Mouse (Mus musculus) lung, embryonic 15.5 days (tissue): Measurements from ENCODE around the gene Cbs. TPM values are rescaled to one million over a fixed set of nuclear protein-coding genes. Genes with fewer than 3 reads are reported as not detected.

Source experiments
- ATAC-seq: fragments of 200-750 bp; cut with Nextera tagmentation; 2 replicates; pipeline ENCODE4 v1.8.0; 2017; ENCODE audit warnings: moderate number of reproducible peaks, borderline replicate concordance; ENCODE audit not compliant: low FRiP score, low TSS enrichment; ENCODE audit errors: extremely low read depth
- H3K27ac ChIP-seq: fragments of 300-500 bp; sonication (generic); 2 replicates; pipeline ENCODE4 v1.5.1; 2015; ENCODE audit warnings: moderate library complexity, mild to moderate bottlenecking, inconsistent platforms
- H3K27me3 ChIP-seq: fragments of 300-500 bp; sonication (generic); 2 replicates; pipeline ENCODE4 v1.6.1; 2015; ENCODE audit warnings: inconsistent platforms
- H3K36me3 ChIP-seq: fragments of 300-500 bp; sonication (generic); 2 replicates; pipeline ENCODE4 v1.6.1; 2015; ENCODE audit warnings: inconsistent platforms
- H3K4me1 ChIP-seq: fragments of 300-500 bp; sonication (generic); 2 replicates; pipeline ENCODE4 v1.6.1; 2015; ENCODE audit warnings: inconsistent platforms
- H3K4me2 ChIP-seq: fragments of 300-500 bp; sonication (generic); 2 replicates; pipeline ENCODE4 v1.6.1; 2015; ENCODE audit warnings: inconsistent platforms, mild to moderate bottlenecking, moderate library complexity
- H3K4me3 ChIP-seq: fragments of 300-500 bp; sonication (generic); 2 replicates; pipeline ENCODE4 v1.5.1; 2015; ENCODE audit warnings: mild to moderate bottlenecking, inconsistent platforms
- H3K9ac ChIP-seq: fragments of 300-500 bp; sonication (generic); 2 replicates; pipeline ENCODE4 v1.6.1; 2015; ENCODE audit warnings: inconsistent platforms
- H3K9me3 ChIP-seq: fragments of 300-500 bp; sonication (generic); 2 replicates; pipeline ENCODE4 v1.6.1; 2016; ENCODE audit warnings: inconsistent platforms
- WGBS: fragments of 180-500 bp; shearing (Covaris S2); methylation state at CpG from one replicate; pipeline ENCODE4 v1.1.7; 2015; 5-methylcytosine and 5-hydroxymethylcytosine counted together
- polyA plus RNA-seq: library from polyadenylated mRNA; unstranded; fragments of >200 nt; fragmentation: Nextera tagmentation; extraction: Ambion mirVana; gene quantifications from 2 replicates; pipeline ENCODE4 v1.2.1, GENCODE M21; 2015

Cbs gene
- polyA plus RNA-seq = 3.2 and 3.6 TPM in 2 replicates

- Histone ChIP-seq H3K4me3 (peak within 1 kb of the TSS; percentile 51), H3K4me2 (peak within 1 kb of the TSS; percentile 99), H3K36me3 (no peaks in the 10 kb centered on the region), H3K9ac (peak within 1 kb of the TSS; percentile 45), H3K9me3 (no peaks in the 10 kb centered on the region), H3K4me1 (peaks cover 24% of the 10 kb centered on the region), H3K27me3 (peaks cover 14% of the 10 kb centered on the region), H3K27ac (peak within 1 kb of the TSS; percentile 42; the same call in 1 of the 2 replicates)
- peak; percentile 95 for ATAC-seq
- WGBS = 2% methylated on average over 61 of the region's 61 CpGs
Measured at GRCm38 (mm10) chr17:31636942-31637811, at the start of gene Cbs. Gene Cbs, minus strand, starts transcription at chr17:31637238.

DNA sequence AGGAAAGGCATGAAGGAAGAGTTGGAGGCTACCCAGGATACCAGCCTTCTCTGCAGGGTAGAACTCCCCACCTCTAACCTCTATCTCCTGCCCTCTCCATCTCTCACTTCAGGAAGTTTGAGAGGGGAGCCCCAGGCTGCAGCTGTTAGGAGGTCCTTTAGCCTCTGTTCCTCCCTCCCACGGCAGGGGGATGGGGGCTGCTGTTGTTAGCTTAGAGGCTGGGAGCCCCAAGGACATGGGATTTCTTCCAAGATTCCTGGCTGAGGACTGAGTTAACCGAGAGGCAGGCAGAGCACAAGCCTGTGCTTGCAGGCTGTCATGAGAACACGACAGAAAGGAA lies 49.2 kb upstream of the Cbs start:
- no peaks in the 10 kb centered on the region for H3K9me3 ChIP-seq
- H3K9ac ChIP-seq = no peak overlapping the region
- no peaks in the 10 kb centered on the region for H3K36me3 ChIP-seq
- peak overlapping the region; percentile 34 for H3K4me2 ChIP-seq
- WGBS = 8% methylated on average over 3 of the region's 3 CpGs
- H3K4me1 ChIP-seq = peaks cover 12% of the 10 kb centered on the region
- no peak overlapping the region for H3K4me3 ChIP-seq
- peak; percentile 75 for ATAC-seq
- H3K27me3 ChIP-seq = no peaks in the 10 kb centered on the region
- peak overlapping the region; percentile 95 for H3K27ac ChIP-seq

GRCm38 (mm10) chr17:31685514-31686224 lies 48.6 kb upstream of the Cbs start:
- H3K9me3 ChIP-seq = no peaks in the 10 kb centered on the region
- no peaks in the 10 kb centered on the region for H3K36me3 ChIP-seq
- peak overlapping the region; percentile 10; the same call in 1 of the 2 replicates for H3K9ac ChIP-seq
- peak overlapping the region; percentile 34 for H3K4me2 ChIP-seq
- no peak overlapping the region for H3K4me3 ChIP-seq
- H3K4me1 ChIP-seq = peaks cover 12% of the 10 kb centered on the region
- H3K27me3 ChIP-seq = no peaks in the 10 kb centered on the region
- peak; percentile 60 for ATAC-seq
- 9% methylated on average over 17 of the region's 17 CpGs for WGBS
- H3K27ac ChIP-seq = peak overlapping the region; percentile 95

DNA sequence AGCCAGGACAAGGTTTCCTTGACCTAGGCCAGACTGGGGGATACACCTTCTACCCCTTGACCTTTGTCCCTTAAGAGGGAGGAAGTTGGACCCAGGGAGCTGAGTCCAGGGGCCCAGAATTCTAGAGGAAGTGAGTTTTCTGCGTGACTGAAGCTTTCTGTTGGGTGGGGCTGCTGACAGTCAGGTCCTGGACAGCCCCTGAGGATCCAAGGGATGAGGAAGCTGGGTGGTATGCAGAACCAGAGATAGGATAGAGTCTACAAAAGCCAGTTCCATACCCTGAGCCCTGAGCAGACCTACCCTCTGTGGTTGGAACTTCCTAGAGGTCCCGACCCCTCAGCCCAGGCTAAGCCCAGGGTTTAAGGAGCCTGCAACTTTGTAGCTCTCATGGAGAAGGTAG lies 43.4 kb upstream of the Cbs start:
- 72% methylated on average over 2 of the region's 2 CpGs for WGBS
- H3K4me1 ChIP-seq = no peaks in the 10 kb centered on the region
- H3K4me3 ChIP-seq = no peak overlapping the region
- ATAC-seq = no peak
- no peaks in the 10 kb centered on the region for H3K9me3 ChIP-seq
- H3K27me3 ChIP-seq = no peaks in the 10 kb centered on the region
- no peaks in the 10 kb centered on the region for H3K36me3 ChIP-seq
- no peak overlapping the region for H3K4me2 ChIP-seq
- no peak overlapping the region for H3K9ac ChIP-seq
- no peak overlapping the region for H3K27ac ChIP-seq

GRCm38 (mm10) chr17:31677507-31677906 lies 40.5 kb upstream of the Cbs start, which contains the start of gene Cryaa:
Gene Cryaa, plus strand, starts transcription at chr17:31677807.
- no peaks in the 10 kb centered on the region for H3K4me1 ChIP-seq
- no peaks in the 10 kb centered on the region for H3K27me3 ChIP-seq
- 69% methylated on average over 8 of the region's 8 CpGs for WGBS
- no peaks in the 10 kb centered on the region for H3K9me3 ChIP-seq
- no peak within 1 kb of the TSS for H3K4me3 ChIP-seq
- no peak within 1 kb of the TSS for H3K4me2 ChIP-seq
- no peak for ATAC-seq
- no peak within 1 kb of the TSS for H3K9ac ChIP-seq
- H3K27ac ChIP-seq = no peak within 1 kb of the TSS
- H3K36me3 ChIP-seq = no peaks in the 10 kb centered on the region

DNA sequence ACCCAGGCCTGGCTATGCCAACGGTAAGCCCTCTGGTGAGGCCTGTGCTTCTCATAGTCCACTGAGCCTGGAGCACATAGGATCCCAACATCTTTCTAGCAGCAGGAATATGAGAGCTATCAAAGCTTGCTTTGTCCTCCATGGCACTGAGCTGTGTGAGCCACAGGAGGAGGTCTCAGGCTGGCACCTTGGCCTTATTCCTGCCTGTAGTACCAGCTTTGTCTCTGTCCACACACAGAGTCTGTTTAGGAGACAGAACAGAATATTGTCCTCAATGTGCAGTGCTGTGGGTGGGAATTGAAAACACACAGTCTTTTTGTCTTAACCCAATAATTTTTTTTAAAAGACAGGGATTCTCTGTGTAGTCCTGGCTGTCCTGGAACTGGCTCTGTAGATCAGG lies 37.4 kb upstream of the Cbs start:
- Histone ChIP-seq H3K36me3 (no peaks in the 10 kb centered on the region), H3K4me2 (no peak overlapping the region), H3K9ac (no peak overlapping the region), H3K9me3 (no peaks in the 10 kb centered on the region), H3K27me3 (no peaks in the 10 kb centered on the region), H3K4me1 (no peaks in the 10 kb centered on the region), H3K4me3 (no peak overlapping the region), H3K27ac (no peak overlapping the region)
- ATAC-seq = no peak
- WGBS = 72% methylated on average over 1 of the region's 1 CpGs

DNA sequence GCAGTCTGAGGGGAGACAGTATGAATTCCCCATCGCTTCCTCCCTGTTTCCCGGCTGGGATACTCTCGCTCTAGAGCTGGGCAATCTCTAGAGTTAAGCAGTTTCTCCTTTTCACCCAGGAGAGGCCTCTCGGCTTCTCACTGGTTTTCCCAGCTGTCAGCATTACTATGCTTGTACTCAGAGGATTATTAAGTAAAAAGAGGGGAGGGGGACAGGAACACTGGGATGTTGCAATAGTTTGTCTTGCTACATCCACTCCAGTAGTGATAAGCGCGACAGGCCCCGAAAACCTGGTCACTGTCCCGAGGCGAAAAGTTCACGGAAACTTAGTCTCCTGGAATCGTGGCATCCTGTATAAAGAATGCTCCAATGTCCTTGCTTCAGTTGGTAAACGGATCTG lies 35.2 kb upstream of the Cbs start:
- Histone ChIP-seq H3K4me1 (no peaks in the 10 kb centered on the region), H3K9ac (no peak overlapping the region), H3K4me2 (no peak overlapping the region), H3K36me3 (no peaks in the 10 kb centered on the region), H3K9me3 (no peaks in the 10 kb centered on the region), H3K27ac (no peak overlapping the region), H3K27me3 (no peaks in the 10 kb centered on the region), H3K4me3 (no peak overlapping the region)
- no peak for ATAC-seq
- 69% methylated on average over 12 of the region's 12 CpGs for WGBS

DNA sequence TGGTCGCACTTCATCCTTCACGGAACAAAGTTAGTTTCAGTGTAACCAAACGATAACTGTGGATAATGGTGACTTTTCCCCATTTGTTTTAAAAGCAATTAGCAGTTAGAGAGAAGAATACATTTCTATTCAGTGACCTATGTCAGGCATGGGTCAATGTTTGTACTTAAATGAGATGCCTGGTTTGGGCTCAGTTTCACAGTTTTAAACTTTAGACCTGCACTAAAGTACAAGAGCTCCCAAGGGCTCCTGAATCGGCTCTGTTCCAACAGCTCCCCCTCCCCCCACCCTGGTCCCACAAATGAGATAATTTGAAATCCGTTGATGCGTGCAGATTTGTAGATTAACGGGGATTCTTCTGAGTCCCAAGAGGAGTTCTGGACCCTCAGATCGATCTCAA lies 34.7 kb upstream of the Cbs start:
- H3K27me3 ChIP-seq = no peaks in the 10 kb centered on the region
- no peaks in the 10 kb centered on the region for H3K4me1 ChIP-seq
- H3K9ac ChIP-seq = no peak overlapping the region
- ATAC-seq = no peak
- no peaks in the 10 kb centered on the region for H3K9me3 ChIP-seq
- no peak overlapping the region for H3K4me3 ChIP-seq
- 62% methylated on average over 8 of the region's 8 CpGs for WGBS
- no peaks in the 10 kb centered on the region for H3K36me3 ChIP-seq
- H3K27ac ChIP-seq = no peak overlapping the region
- H3K4me2 ChIP-seq = no peak overlapping the region

DNA sequence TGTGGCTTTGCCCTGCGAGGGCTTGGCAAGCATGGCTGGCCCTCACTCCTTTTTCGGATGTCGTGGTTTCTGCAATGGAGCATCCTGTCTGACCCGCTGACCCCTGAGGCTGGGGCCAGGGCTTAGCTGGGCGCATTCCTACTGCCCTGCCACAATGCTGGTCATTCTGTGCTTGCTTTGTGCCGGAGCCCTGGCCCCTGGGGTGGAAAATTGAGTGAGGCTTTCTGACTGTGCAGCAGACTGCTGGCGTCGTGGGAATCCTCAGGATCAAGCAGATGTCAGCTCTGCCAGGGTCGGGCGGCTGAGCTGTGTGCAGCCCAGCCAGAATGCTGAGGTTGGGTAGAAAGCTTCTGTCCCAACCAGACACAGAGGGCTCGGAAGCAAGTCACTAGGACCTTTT lies 33.1 kb upstream of the Cbs start:
- H3K4me3 ChIP-seq = no peak overlapping the region
- no peak overlapping the region for H3K4me2 ChIP-seq
- H3K27me3 ChIP-seq = no peaks in the 10 kb centered on the region
- H3K4me1 ChIP-seq = no peaks in the 10 kb centered on the region
- H3K9ac ChIP-seq = no peak overlapping the region
- ATAC-seq = no peak
- H3K27ac ChIP-seq = no peak overlapping the region
- no peaks in the 10 kb centered on the region for H3K36me3 ChIP-seq
- 59% methylated on average over 11 of the region's 11 CpGs for WGBS
- H3K9me3 ChIP-seq = no peaks in the 10 kb centered on the region

DNA sequence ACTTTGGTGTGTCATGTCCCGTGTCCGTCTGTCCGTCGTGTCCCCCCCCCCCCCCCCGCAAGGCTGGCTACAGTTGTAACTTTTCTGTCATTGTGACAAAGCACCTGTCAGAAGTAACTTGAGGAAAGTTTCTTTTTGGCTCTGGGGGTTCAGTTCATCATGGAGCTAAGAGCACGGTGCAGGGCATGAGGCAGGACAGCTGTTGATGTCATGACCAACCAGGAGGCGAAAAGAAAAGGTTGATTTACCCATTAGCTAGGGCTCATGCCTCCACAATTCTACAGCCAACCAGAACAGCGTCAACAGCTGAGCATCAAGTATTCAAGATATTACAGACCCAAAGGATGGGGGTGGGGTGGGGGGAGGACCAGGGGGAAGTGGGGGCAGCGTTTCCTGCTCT lies 31.3 kb upstream of the Cbs start:
- H3K4me2 ChIP-seq = no peak overlapping the region
- no peaks in the 10 kb centered on the region for H3K9me3 ChIP-seq
- no peaks in the 10 kb centered on the region for H3K36me3 ChIP-seq
- no peak overlapping the region for H3K4me3 ChIP-seq
- no peaks in the 10 kb centered on the region for H3K27me3 ChIP-seq
- ATAC-seq = no peak
- H3K27ac ChIP-seq = no peak overlapping the region
- WGBS = 47% methylated on average over 8 of the region's 9 CpGs
- H3K9ac ChIP-seq = no peak overlapping the region
- H3K4me1 ChIP-seq = no peaks in the 10 kb centered on the region

DNA sequence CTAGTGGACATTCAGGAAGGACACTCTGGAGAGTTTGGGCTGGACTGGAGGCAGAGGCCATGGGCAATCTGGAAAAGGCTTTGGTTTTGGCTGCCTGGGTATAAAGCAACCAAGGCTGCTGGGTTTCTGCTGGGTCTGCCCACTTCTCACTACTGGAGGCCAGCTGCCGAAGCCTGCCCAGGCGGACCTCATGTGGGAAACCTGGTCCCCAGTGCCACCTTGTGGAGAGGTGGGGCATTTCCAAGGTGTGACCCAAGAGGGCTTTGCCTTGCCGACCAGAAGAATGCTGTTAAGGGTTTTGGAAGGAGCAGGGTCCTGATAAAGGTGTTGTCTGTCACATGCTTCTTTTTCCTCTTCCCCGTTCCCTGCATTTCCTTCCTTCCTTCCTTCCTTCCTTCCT lies 27.7 kb upstream of the Cbs start:
- no peak overlapping the region for H3K9ac ChIP-seq
- WGBS = 4% methylated on average over 4 of the region's 4 CpGs

DNA sequence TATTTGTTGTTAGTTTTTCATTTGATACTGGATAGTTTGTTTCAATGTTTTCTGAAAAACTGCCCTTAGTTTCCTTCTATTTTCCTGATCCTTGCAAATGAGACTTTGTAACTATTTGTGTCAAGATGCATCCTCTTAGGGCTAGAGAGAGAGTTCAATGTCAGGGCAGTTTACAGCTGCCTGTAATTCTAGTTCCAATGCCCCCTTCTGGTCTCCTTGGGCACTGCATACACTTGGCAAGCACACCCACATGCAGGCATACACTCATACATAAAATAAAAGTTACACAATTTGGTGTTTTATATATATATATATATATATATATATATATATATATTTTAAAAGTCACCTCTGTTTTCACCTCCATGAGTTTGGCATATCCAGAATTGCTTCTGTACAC lies 25.8 kb upstream of the Cbs start:
- Histone ChIP-seq H3K27me3 (no peaks in the 10 kb centered on the region), H3K36me3 (no peaks in the 10 kb centered on the region), H3K27ac (no peak overlapping the region), H3K4me2 (no peak overlapping the region), H3K4me1 (0 out of 2 replicates have a peak, but pooled peaks cover 4% of the 10 kb centered on the region), H3K4me3 (no peak overlapping the region), H3K9me3 (no peaks in the 10 kb centered on the region), H3K9ac (no peak overlapping the region)
- ATAC-seq = no peak

More for the DNA sequence above, 27.7 kb upstream of the Cbs start:
- Histone ChIP-seq H3K27me3 (no peaks in the 10 kb centered on the region), H3K4me1 (no peaks in the 10 kb centered on the region), H3K27ac (no peak overlapping the region), H3K4me2 (no peak overlapping the region), H3K36me3 (no peaks in the 10 kb centered on the region), H3K9me3 (no peaks in the 10 kb centered on the region), H3K4me3 (no peak overlapping the region)
- peak; percentile 69 for ATAC-seq
